Mouse (Mus musculus): ENCODE results near the gene Atxn7. TPM values are rescaled to one million over a fixed set of nuclear protein-coding genes. Genes with fewer than 3 reads are reported as not detected.

Gene Atxn7
- total RNA-seq, 1 experiment from 2014 or later: 36.9 TPM

GRCm38 (mm10) chr14:14088016-14088791 lies 127.0 kb downstream of the Atxn7 start:
- ATAC-seq (replicated peaks; ENCODE audit: insufficient number of reproducible peaks, low FRiP score, low TSS enrichment, poor library complexity, severe bottlenecking): peak; percentile 66

- no peak for ATAC-seq (replicated peaks; ENCODE audit: insufficient number of reproducible peaks, low FRiP score, low TSS enrichment, poor library complexity, severe bottlenecking)
These were observed 129.3 kb downstream of the Atxn7 start for GRCm38 (mm10) chr14:14090571-14090970.

GRCm38 (mm10) chr14:14098330-14098980 lies 137.2 kb downstream of the Atxn7 start:
- ATAC-seq (replicated peaks; ENCODE audit: insufficient number of reproducible peaks, low FRiP score, low TSS enrichment, poor library complexity, severe bottlenecking): peak; percentile 95

GRCm38 (mm10) chr14:14100773-14101280 lies 139.6 kb downstream of the Atxn7 start:
- no peak for ATAC-seq (replicated peaks; ENCODE audit: insufficient number of reproducible peaks, low FRiP score, low TSS enrichment, poor library complexity, severe bottlenecking)

GRCm38 (mm10) chr14:14101296-14101695 lies 140.1 kb downstream of the Atxn7 start:
- no peak for ATAC-seq (replicated peaks; ENCODE audit: insufficient number of reproducible peaks, low FRiP score, low TSS enrichment, poor library complexity, severe bottlenecking)

- no peak for ATAC-seq (replicated peaks; ENCODE audit: insufficient number of reproducible peaks, low FRiP score, low TSS enrichment, poor library complexity, severe bottlenecking)
These were observed 143.1 kb downstream of the Atxn7 start for GRCm38 (mm10) chr14:14104213-14104929.

GRCm38 (mm10) chr14:14104930-14105318 lies 143.7 kb downstream of the Atxn7 start:
- ATAC-seq (replicated peaks; ENCODE audit: insufficient number of reproducible peaks, low FRiP score, low TSS enrichment, poor library complexity, severe bottlenecking): no peak

- no peak for ATAC-seq (replicated peaks; ENCODE audit: insufficient number of reproducible peaks, low FRiP score, low TSS enrichment, poor library complexity, severe bottlenecking)
These were observed 149.5 kb downstream of the Atxn7 start for GRCm38 (mm10) chr14:14110710-14111109.

GRCm38 (mm10) chr14:14120230-14121096 lies 159.2 kb downstream of the Atxn7 start, which contains the start of gene Psmd6:
Psmd6 (minus strand) TSS chr14:14120984.
- ATAC-seq (replicated peaks; ENCODE audit: insufficient number of reproducible peaks, low FRiP score, low TSS enrichment, poor library complexity, severe bottlenecking): peak; percentile 98

Other genes with a start within 250 kb of the Atxn7 start
- not detected in 3 replicates for gene Gm281, start 47.0 kb upstream of the Atxn7 start, total RNA-seq (2017)
- 86.1 to 133 TPM (median 114 TPM) in 3 replicates for gene Thoc7, start 412 bp downstream of the Atxn7 start, total RNA-seq (2017)
- 159 to 214 TPM (median 168 TPM) in 3 replicates for gene Psmd6, start 159.5 kb downstream of the Atxn7 start, total RNA-seq (2017)
- gene Olfr720, start 225.4 kb downstream of the Atxn7 start, total RNA-seq (2017): 0.43 TPM in 1 of 3 replicates, not detected in the others